8 mouse cellular contexts compared by ENCODE assay signal in genomic region chr2:156863487-156864160, GRCm38 (mm10). TPM values are rescaled to one million over a fixed set of nuclear protein-coding genes. Genes with fewer than 3 reads are reported as not detected.
DNase-seq lines count a peak whose midpoint lies in the region; ATAC-seq and TF ChIP-seq lines count a peak whose summit lies in the region.

No protein-coding gene starts in this region.

- peak; percentile 72 for TF ChIP-seq EP300 in lung, postnatal 0 days (IDR thresholded peaks at IDR 0.05)

- H3K9me3 ChIP-seq in heart, embryonic 10.5 days, result no peaks in the 10 kb centered on the region
- no peaks in the 10 kb centered on the region for H3K9me3 ChIP-seq in lung, postnatal 0 days (ENCODE audit: low read length)

- peak overlapping the region; percentile 98 for H3K4me3 ChIP-seq in heart, embryonic 10.5 days
- peak overlapping the region; percentile 87 for H3K4me3 ChIP-seq in lung, postnatal 0 days (ENCODE audit: low read depth, low read length)
- H3K4me3 ChIP-seq in olfactory bulb, adult 2 months (ENCODE audit: insufficient read depth, low read depth, low read length), result peak overlapping the region; percentile 98

- peaks cover 38% of the 10 kb centered on the region for H3K36me3 ChIP-seq in heart, embryonic 10.5 days
- H3K36me3 ChIP-seq in lung, postnatal 0 days (ENCODE audit: insufficient read depth, low read length), result peaks cover 5% of the 10 kb centered on the region; the same call in 1 of the 2 replicates

- H3K4me2 ChIP-seq in lung, postnatal 0 days (replicated peaks; ENCODE audit: low read depth, low read length), result peak overlapping the region; percentile 69

- H3K27ac ChIP-seq in heart, embryonic 10.5 days, result peak overlapping the region; percentile 94
- H3K27ac ChIP-seq in lung, postnatal 0 days (ENCODE audit: low read length), result peak overlapping the region; percentile 97
- 0 out of 2 replicates have a peak overlapping the region, but pooled peaks have one; percentile 67 for H3K27ac ChIP-seq in olfactory bulb, adult 2 months (ENCODE audit: insufficient read depth, low read depth, low read length)

- H3K4me1 ChIP-seq in heart, embryonic 10.5 days, result peaks cover 20% of the 10 kb centered on the region; the same call in 1 of the 2 replicates
- peaks cover 11% of the 10 kb centered on the region; the same call in 1 of the 2 replicates for H3K4me1 ChIP-seq in lung, postnatal 0 days (ENCODE audit: insufficient read depth, low read depth, low read length)
- H3K4me1 ChIP-seq in olfactory bulb, adult 2 months (ENCODE audit: control insufficient read depth, insufficient read depth, low read length), result peaks cover 2% of the 10 kb centered on the region; the same call in 1 of the 2 replicates

- TF ChIP-seq POLR2A in olfactory bulb, adult 2 months (IDR thresholded peaks at IDR 0.05; ENCODE audit: insufficient read depth, low read depth, low read length), result no peak

- peak; percentile 44 for DNase-seq in cerebellum, adult 11-12 months
- DNase-seq in cerebellum, adult 9-11 months, result no peak
- DNase-seq in adrenal gland, postnatal 25 days, result peak; percentile 70
- peak; percentile 83 for DNase-seq in heart, embryonic 10.5 days (ENCODE audit: low spot score)
- peak; percentile 55 to 62 for DNase-seq in kidney, adult 8-10 months
- peak; percentile 95 for DNase-seq in lung, postnatal 0 days (ENCODE audit: low spot score)
- DNase-seq in layer of hippocampus, postnatal 10 days (ENCODE audit: low spot score in 2 of 2), result no peak

- peak overlapping the region; percentile 90 for H3K9ac ChIP-seq in lung, postnatal 0 days (replicated peaks; ENCODE audit: low read depth)

- 2% methylated on average over 28 of the region's 28 CpGs for WGBS in heart, embryonic 10.5 days
- 4% methylated on average over 28 of the region's 28 CpGs for WGBS in lung, postnatal 0 days
- WGBS in olfactory bulb, adult 2 months, result 2% methylated on average over 28 of the region's 28 CpGs

- H3K27me3 ChIP-seq in heart, embryonic 10.5 days (ENCODE audit: insufficient read depth, poor library complexity, severe bottlenecking), result no peaks in the 10 kb centered on the region
- no peaks in the 10 kb centered on the region for H3K27me3 ChIP-seq in lung, postnatal 0 days (replicated peaks; ENCODE audit: insufficient read depth, low read length)

- TF ChIP-seq CTCF in lung, postnatal 0 days (IDR thresholded peaks at IDR 0.05), result no peak
- TF ChIP-seq CTCF in olfactory bulb, adult 2 months (IDR thresholded peaks at IDR 0.05; ENCODE audit: insufficient read depth, low read depth, low read length), result no peak

- peak; percentile 49 for ATAC-seq in lung, postnatal 0 days

RNA-seq across cellular contexts. Expression of gene Rab5if, which starts 0.7 kb away (rescaled TPM):
- total RNA-seq in adrenal gland, postnatal 25 days (2021), result 284 and 313 TPM in 2 replicates
- 197 and 198 TPM in 2 replicates for polyA plus RNA-seq in heart, embryonic 10.5 days (2016; fragmentation: Nextera tagmentation; extraction: Ambion mirVana)
- polyA plus RNA-seq in lung, postnatal 0 days (2015; fragmentation: Nextera tagmentation; extraction: Ambion mirVana), result 271 and 290 TPM in 2 replicates
- polyA plus RNA-seq in olfactory bulb, adult 2 months (2012; ENCODE audit: insufficient read depth, insufficient read length, low replicate concordance, missing spikeins), result not detected in 2 replicates
- 100 to 1,000 TPM; 117 to 127 TPM for total RNA-seq in layer of hippocampus, postnatal 10 days (2021)

RNA-seq across cellular contexts. Expression of gene 4930518I15Rik, which starts 5.9 kb away (rescaled TPM):
- total RNA-seq in adrenal gland, postnatal 25 days (2021), result 4.8 and 5.9 TPM in 2 replicates
- polyA plus RNA-seq in heart, embryonic 10.5 days (2016; fragmentation: Nextera tagmentation; extraction: Ambion mirVana), result 4.7 and 6.3 TPM in 2 replicates
- 4.1 and 5.5 TPM in 2 replicates for polyA plus RNA-seq in lung, postnatal 0 days (2015; fragmentation: Nextera tagmentation; extraction: Ambion mirVana)
- not detected in 2 replicates for polyA plus RNA-seq in olfactory bulb, adult 2 months (2012; ENCODE audit: insufficient read depth, insufficient read length, low replicate concordance, missing spikeins)
- 1 to 10 TPM; 3.6 to 3.8 TPM for total RNA-seq in layer of hippocampus, postnatal 10 days (2021)

RNA-seq across cellular contexts. Expression of gene Sla2, which starts 23.4 kb away (rescaled TPM):
- total RNA-seq in adrenal gland, postnatal 25 days (2021), result not detected in 2 replicates
- 1.1 and 1.9 TPM in 2 replicates for polyA plus RNA-seq in heart, embryonic 10.5 days (2016; fragmentation: Nextera tagmentation; extraction: Ambion mirVana)
- 0.49 and 0.65 TPM in 2 replicates for polyA plus RNA-seq in lung, postnatal 0 days (2015; fragmentation: Nextera tagmentation; extraction: Ambion mirVana)
- not detected in 2 replicates for polyA plus RNA-seq in olfactory bulb, adult 2 months (2012; ENCODE audit: insufficient read depth, insufficient read length, low replicate concordance, missing spikeins)
- under 1 TPM; 0.23 to 0.25 TPM for total RNA-seq in layer of hippocampus, postnatal 10 days (2021)

RNA-seq across cellular contexts. Expression of gene Tgif2, which starts 23.8 kb away (rescaled TPM):
- total RNA-seq in adrenal gland, postnatal 25 days (2021), result 5.5 and 5.8 TPM in 2 replicates
- 48.4 and 62.3 TPM in 2 replicates for polyA plus RNA-seq in heart, embryonic 10.5 days (2016; fragmentation: Nextera tagmentation; extraction: Ambion mirVana)
- 13.7 and 15.1 TPM in 2 replicates for polyA plus RNA-seq in lung, postnatal 0 days (2015; fragmentation: Nextera tagmentation; extraction: Ambion mirVana)
- polyA plus RNA-seq in olfactory bulb, adult 2 months (2012; ENCODE audit: insufficient read depth, insufficient read length, low replicate concordance, missing spikeins), result not detected in 2 replicates
- total RNA-seq in layer of hippocampus, postnatal 10 days (2021), result 1 to 10 TPM; 5.0 to 5.6 TPM

Comparison
In these comparisons a context has a peak if more than half of its experiments do, and no peak if none do; other contexts are left out.
1. DNase-seq: peak in cerebellum, adult 11-12 months (single experiment), adrenal gland, postnatal 25 days (single experiment), heart, embryonic 10.5 days (single experiment), kidney, adult 8-10 months (2 of 2) and lung, postnatal 0 days (single experiment); none in cerebellum, adult 9-11 months (single experiment) and layer of hippocampus, postnatal 10 days (0 of 2).
2. Peak in every context shown above with its lines, with median percentiles within 50 percentile points of each other: H3K27ac ChIP-seq and H3K4me3 ChIP-seq.